Mouse (Mus musculus) neural tube, embryonic 12.5 days (tissue): ENCODE data around the gene Rpl37. TPM values are rescaled to one million over a fixed set of nuclear protein-coding genes. Genes with fewer than 3 reads are reported as not detected.

ENCODE experiments used
- ATAC-seq: fragments of 200-750 bp; cut with Nextera tagmentation; 2 replicates; pipeline ENCODE4 v1.8.0; 2017; ENCODE audit warnings: low read depth, mild to moderate bottlenecking, moderate TSS enrichment, moderate library complexity; ENCODE audit not compliant: low FRiP score
- H3K27ac ChIP-seq: fragments of 300-500 bp; sonication (generic); 2 replicates; pipeline ENCODE4 v1.5.1; 2016
- H3K27me3 ChIP-seq: fragments of 300-500 bp; sonication (generic); replicated peaks from 2 replicates; pipeline ENCODE4 v1.6.1; 2016; ENCODE audit warnings: mild to moderate bottlenecking
- H3K36me3 ChIP-seq: fragments of 300-500 bp; sonication (generic); 2 replicates; pipeline ENCODE4 v1.6.1; 2016; ENCODE audit warnings: mild to moderate bottlenecking
- H3K4me1 ChIP-seq: fragments of 300-500 bp; sonication (generic); 2 replicates; pipeline ENCODE4 v1.6.1; 2016
- H3K4me2 ChIP-seq: fragments of 300-500 bp; sonication (generic); replicated peaks from 2 replicates; pipeline ENCODE4 v1.6.1; 2016; ENCODE audit warnings: mild to moderate bottlenecking
- H3K4me3 ChIP-seq: fragments of 300-500 bp; sonication (generic); 2 replicates; pipeline ENCODE4 v1.5.1; 2016
- H3K9ac ChIP-seq: fragments of 300-500 bp; sonication (generic); 2 replicates; pipeline ENCODE4 v1.6.1; 2016; ENCODE audit warnings: mild to moderate bottlenecking
- H3K9me3 ChIP-seq: fragments of 300-500 bp; sonication (generic); 2 replicates; pipeline ENCODE4 v1.6.1; 2016; ENCODE audit warnings: mild to moderate bottlenecking
- WGBS: fragments of 180-500 bp; shearing (Covaris S2); methylation state at CpG from one replicate; pipeline ENCODE4 v1.1.7; 2016; 5-methylcytosine and 5-hydroxymethylcytosine counted together
- polyA plus RNA-seq: library from polyadenylated mRNA; unstranded; fragments of >200 nt; fragmentation: Nextera tagmentation; extraction: Ambion mirVana; gene quantifications from 2 replicates; pipeline ENCODE4 v1.2.1, GENCODE M21; 2016

The Rpl37 gene
- polyA plus RNA-seq = 422 and 438 TPM in 2 replicates

DNA sequence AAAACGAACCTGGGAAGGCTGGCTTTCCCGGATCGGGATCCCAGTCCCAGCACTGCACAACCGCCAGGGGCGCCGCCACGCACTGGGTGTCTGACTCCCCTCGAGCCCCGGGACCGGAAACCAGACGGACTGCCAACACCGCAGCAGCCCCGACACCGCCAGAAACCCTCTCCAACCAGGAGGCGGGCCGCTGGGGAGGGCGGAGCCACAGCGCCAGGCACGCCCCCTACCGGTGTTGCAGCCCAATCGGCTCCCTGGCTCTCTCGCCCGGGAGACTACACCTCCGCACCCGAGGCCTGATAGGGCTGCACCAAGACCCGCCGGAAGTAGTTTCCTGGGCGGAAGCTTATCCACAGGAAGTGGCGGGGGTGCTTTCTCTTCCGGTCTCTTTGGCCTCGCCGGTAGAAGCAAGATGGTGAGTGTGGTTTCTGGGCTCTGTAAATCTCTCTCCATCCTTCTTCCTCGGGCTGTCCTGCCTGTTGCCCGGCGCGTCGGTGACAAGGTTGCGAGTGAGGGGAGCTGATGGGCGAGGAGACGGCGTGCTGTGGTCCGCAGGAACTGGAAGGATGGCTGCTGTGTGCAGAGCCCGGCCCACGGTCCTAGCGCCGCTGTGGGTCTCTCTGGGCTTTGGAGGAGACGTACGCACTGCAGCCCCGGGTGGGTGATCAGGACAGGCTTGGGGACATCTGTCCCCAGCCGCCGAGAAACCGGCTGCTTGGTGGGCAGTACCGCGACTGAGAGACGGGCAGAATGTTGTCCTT, at the start of gene Rpl37:
TSS of gene Rpl37 (plus strand) at position 376 of the 761 bp plus-strand sequence.
- Histone ChIP-seq H3K27ac (peak within 1 kb of the TSS; percentile 79), H3K9me3 (no peaks in the 10 kb centered on the region), H3K4me1 (peaks cover 15% of the 10 kb centered on the region), H3K27me3 (no peaks in the 10 kb centered on the region), H3K4me3 (peak within 1 kb of the TSS; percentile 91), H3K9ac (peak within 1 kb of the TSS; percentile 92), H3K4me2 (peak within 1 kb of the TSS; percentile 78), H3K36me3 (peaks cover 31% of the 10 kb centered on the region)
- under 1% methylated on average over 55 of the region's 55 CpGs for WGBS
- peak; percentile 99 for ATAC-seq

- Histone ChIP-seq H3K27ac (no peak overlapping the region), H3K4me3 (no peak overlapping the region), H3K4me2 (no peak overlapping the region), H3K27me3 (no peaks in the 10 kb centered on the region), H3K9ac (no peak overlapping the region), H3K4me1 (no peaks in the 10 kb centered on the region), H3K9me3 (no peaks in the 10 kb centered on the region), H3K36me3 (no peaks in the 10 kb centered on the region)
- 64% methylated on average over 15 of the region's 15 CpGs for WGBS
- ATAC-seq = no peak
Measured at GRCm38 (mm10) chr15:5068801-5069518, 47.5 kb upstream of the Rpl37 start.

- H3K4me1 ChIP-seq = no peaks in the 10 kb centered on the region
- no peaks in the 10 kb centered on the region for H3K36me3 ChIP-seq
- H3K9ac ChIP-seq = no peak overlapping the region
- H3K27ac ChIP-seq = no peak overlapping the region
- H3K9me3 ChIP-seq = no peaks in the 10 kb centered on the region
- H3K4me3 ChIP-seq = no peak overlapping the region
- ATAC-seq = no peak
- H3K4me2 ChIP-seq = no peak overlapping the region
- no peaks in the 10 kb centered on the region for H3K27me3 ChIP-seq
- WGBS = 95% methylated on average over 1 of the region's 1 CpGs
Measured at GRCm38 (mm10) chr15:5081235-5081634, 35.2 kb upstream of the Rpl37 start.

DNA sequence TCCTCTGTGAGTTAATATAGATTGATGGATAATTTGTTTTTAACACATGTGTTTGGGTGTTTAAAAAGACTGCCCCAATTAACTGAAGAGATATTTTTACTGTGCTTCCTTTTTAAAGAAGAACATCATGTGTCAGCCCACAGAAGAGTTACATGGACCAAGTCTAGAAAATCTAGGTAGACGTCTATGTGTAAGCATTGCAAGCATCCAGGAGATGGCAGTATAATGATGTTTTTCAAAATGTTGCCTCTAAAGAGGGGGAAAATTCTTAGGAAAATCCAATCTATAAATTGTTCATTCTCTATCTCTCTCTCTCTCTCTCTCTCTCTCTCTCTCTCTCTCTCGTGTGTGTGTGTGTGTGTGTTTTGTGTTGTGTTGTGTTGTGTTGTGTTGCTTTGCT, 30.3 kb upstream of the Rpl37 start:
- Histone ChIP-seq H3K4me3 (no peak overlapping the region), H3K27me3 (no peaks in the 10 kb centered on the region), H3K36me3 (no peaks in the 10 kb centered on the region), H3K4me2 (no peak overlapping the region), H3K4me1 (no peaks in the 10 kb centered on the region), H3K9ac (no peak overlapping the region), H3K9me3 (no peaks in the 10 kb centered on the region), H3K27ac (no peak overlapping the region)
- no peak for ATAC-seq
- WGBS = 12% methylated on average over 2 of the region's 2 CpGs

DNA sequence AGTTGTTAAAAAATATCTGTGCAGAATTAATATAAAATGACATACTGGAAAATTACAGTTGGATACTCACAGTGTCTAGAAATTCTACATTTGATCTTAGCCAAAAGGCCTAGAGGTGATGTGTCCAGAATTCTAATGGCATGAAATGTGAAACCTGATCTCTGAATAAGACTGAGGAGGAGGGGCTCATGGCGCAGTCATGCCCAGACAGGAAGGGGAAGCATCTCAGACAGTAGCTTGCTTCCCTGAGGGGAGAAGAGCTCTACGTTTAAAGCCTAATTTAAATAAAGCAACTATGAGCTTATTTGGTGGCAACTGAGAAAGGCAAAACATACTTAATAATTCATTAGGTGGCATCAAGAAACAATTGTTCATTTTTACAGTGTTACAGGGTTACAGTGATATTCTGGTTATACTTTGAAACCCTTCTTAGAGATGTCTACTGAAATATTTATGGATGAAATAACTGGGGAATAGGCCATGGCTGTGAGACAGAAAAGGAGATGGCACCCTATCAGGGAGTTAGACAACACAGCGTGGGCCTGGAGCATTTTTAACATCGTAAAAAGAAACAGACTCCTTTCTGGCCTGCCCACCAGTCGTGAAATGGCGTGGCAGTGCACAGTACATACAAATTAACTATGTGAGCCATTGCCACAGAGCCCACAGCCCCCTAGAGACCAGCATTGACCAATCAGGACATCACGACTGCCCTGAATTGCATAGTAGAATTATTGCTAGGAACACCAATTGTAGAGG, 27.4 kb upstream of the Rpl37 start:
- ATAC-seq = peak; percentile 66
- WGBS = 56% methylated on average over 7 of the region's 7 CpGs
- no peak overlapping the region for H3K27ac ChIP-seq
- H3K27me3 ChIP-seq = no peaks in the 10 kb centered on the region
- no peak overlapping the region for H3K4me2 ChIP-seq
- H3K9me3 ChIP-seq = no peaks in the 10 kb centered on the region
- no peaks in the 10 kb centered on the region for H3K36me3 ChIP-seq
- no peak overlapping the region for H3K9ac ChIP-seq
- no peaks in the 10 kb centered on the region for H3K4me1 ChIP-seq
- H3K4me3 ChIP-seq = no peak overlapping the region

GRCm38 (mm10) chr15:5090131-5090530, 26.3 kb upstream of the Rpl37 start:
- Histone ChIP-seq H3K27me3 (no peaks in the 10 kb centered on the region), H3K27ac (no peak overlapping the region), H3K9ac (no peak overlapping the region), H3K36me3 (no peaks in the 10 kb centered on the region), H3K9me3 (no peaks in the 10 kb centered on the region), H3K4me3 (no peak overlapping the region), H3K4me1 (no peaks in the 10 kb centered on the region), H3K4me2 (no peak overlapping the region)
- no peak for ATAC-seq
- 90% methylated on average over 10 of the region's 10 CpGs for WGBS

DNA sequence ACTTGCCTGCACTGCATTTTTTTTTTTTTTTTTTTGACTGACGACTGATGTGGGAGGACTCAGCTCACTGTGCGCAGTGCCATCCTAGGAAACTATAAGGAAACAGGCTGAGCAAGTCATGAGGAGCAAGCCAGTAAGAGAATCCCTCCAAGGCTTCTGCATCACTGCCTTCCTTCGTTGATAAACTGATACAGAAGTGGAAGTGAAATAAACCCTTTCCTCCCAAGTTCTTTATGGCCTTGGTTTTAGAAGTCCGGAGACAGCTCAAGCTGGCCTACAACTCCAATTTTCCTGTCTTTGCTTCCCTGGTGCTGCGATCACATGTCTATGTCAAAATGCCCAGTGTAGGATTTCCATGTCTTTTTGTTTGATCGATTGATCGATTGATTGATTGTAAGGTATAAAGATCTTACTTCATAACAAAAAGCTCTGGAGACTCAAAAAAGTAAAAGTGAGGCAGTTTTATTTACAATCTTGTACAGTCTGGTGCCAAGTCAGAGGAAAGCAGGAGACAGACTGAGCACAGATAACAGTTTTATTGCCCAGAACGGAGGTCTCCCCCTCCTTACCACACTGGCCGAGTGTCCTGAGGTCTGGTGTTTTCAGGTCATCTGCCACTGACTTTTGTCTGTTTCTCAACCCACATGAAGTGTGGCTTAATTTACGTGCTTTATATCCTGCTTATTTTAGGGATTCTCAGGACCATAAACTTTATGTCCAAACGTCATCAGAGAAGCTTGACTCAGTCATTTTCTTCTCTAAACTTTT, 20.7 kb upstream of the Rpl37 start:
- WGBS = 82% methylated on average over 11 of the region's 11 CpGs
- Histone ChIP-seq H3K4me2 (no peak overlapping the region), H3K4me1 (no peaks in the 10 kb centered on the region), H3K9me3 (no peaks in the 10 kb centered on the region), H3K27ac (no peak overlapping the region), H3K36me3 (no peaks in the 10 kb centered on the region), H3K4me3 (no peak overlapping the region), H3K27me3 (no peaks in the 10 kb centered on the region), H3K9ac (no peak overlapping the region)
- ATAC-seq = no peak

DNA sequence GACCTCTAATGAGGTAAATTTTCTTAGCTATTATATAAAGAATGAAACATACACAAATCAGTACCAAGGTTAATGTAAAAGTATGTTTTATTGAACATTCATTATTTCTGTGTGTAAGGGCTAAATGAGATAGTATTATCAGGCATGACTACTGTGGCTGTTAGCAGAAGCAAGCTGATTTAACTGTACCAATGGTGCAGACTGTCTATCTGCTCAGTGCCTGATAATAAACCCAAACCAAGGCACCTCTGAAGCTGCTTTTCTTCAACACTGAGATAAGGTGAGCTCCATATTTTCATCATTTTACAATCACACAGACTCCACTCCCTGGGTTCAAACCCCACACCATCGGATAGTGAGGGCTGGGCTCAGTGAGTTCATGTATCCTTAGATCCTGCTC, 19.1 kb upstream of the Rpl37 start:
- no peak for ATAC-seq
- no peak overlapping the region for H3K4me2 ChIP-seq
- H3K36me3 ChIP-seq = no peaks in the 10 kb centered on the region
- H3K4me1 ChIP-seq = no peaks in the 10 kb centered on the region
- WGBS = 97% methylated on average over 1 of the region's 1 CpGs
- no peaks in the 10 kb centered on the region for H3K27me3 ChIP-seq
- H3K4me3 ChIP-seq = no peak overlapping the region
- no peaks in the 10 kb centered on the region for H3K9me3 ChIP-seq
- H3K27ac ChIP-seq = no peak overlapping the region
- no peak overlapping the region for H3K9ac ChIP-seq

- ATAC-seq = no peak
- no peak overlapping the region for H3K9ac ChIP-seq
- H3K9me3 ChIP-seq = no peaks in the 10 kb centered on the region
- no peaks in the 10 kb centered on the region for H3K4me1 ChIP-seq
- no peak overlapping the region for H3K4me3 ChIP-seq
- no peak overlapping the region for H3K27ac ChIP-seq
- no peaks in the 10 kb centered on the region for H3K36me3 ChIP-seq
- WGBS = 91% methylated on average over 4 of the region's 4 CpGs
- no peak overlapping the region for H3K4me2 ChIP-seq
- H3K27me3 ChIP-seq = no peaks in the 10 kb centered on the region
Measured at GRCm38 (mm10) chr15:5102312-5102711, 14.1 kb upstream of the Rpl37 start.

- Histone ChIP-seq H3K9ac (no peak overlapping the region), H3K9me3 (no peaks in the 10 kb centered on the region), H3K4me3 (no peak overlapping the region), H3K4me2 (no peak overlapping the region), H3K36me3 (no peaks in the 10 kb centered on the region), H3K27me3 (no peaks in the 10 kb centered on the region), H3K27ac (no peak overlapping the region), H3K4me1 (no peaks in the 10 kb centered on the region)
- 81% methylated on average over 6 of the region's 6 CpGs for WGBS
- ATAC-seq = no peak
Measured at GRCm38 (mm10) chr15:5105891-5106290, 10.6 kb upstream of the Rpl37 start.

- Histone ChIP-seq H3K4me2 (no peak overlapping the region), H3K4me1 (no peaks in the 10 kb centered on the region), H3K36me3 (no peaks in the 10 kb centered on the region), H3K27me3 (no peaks in the 10 kb centered on the region), H3K27ac (no peak overlapping the region), H3K9ac (no peak overlapping the region), H3K4me3 (no peak overlapping the region), H3K9me3 (no peaks in the 10 kb centered on the region)
- whole genome bisulfite sequencing = 59% methylated on average over 2 of the region's 2 CpGs
- 0 out of 2 replicates have a peak, but pooled peaks have one; percentile 41 for ATAC-seq
Measured at GRCm38 (mm10) chr15:5106293-5106692, 10.2 kb upstream of the Rpl37 start.
